ENCODE assay signal across 7 mouse cellular contexts in genomic region chr5:35396976-35397641, GRCm38 (mm10). TPM values are rescaled to one million over a fixed set of nuclear protein-coding genes. Genes with fewer than 3 reads are reported as not detected.
DNase-seq lines count a peak whose midpoint lies in the region; ATAC-seq lines count a peak whose summit lies in the region.

No protein-coding gene starts in this region.

- H3K4me3 ChIP-seq in hindbrain, embryonic 11.5 days (ENCODE audit: low read depth, low read length) = no peak overlapping the region
- no peak overlapping the region for H3K4me3 ChIP-seq in hindbrain, embryonic 16.5 days (ENCODE audit: low read length)
- H3K4me3 ChIP-seq in embryonic facial prominence, embryonic 13.5 days = peak overlapping the region; percentile 27
- H3K4me3 ChIP-seq in midbrain, embryonic 13.5 days (replicated peaks) = no peak overlapping the region

- no peaks in the 10 kb centered on the region for H3K36me3 ChIP-seq in hindbrain, embryonic 11.5 days (ENCODE audit: control insufficient read depth, insufficient read depth, low read length)
- H3K36me3 ChIP-seq in hindbrain, embryonic 16.5 days (ENCODE audit: control insufficient read depth, insufficient read depth, low read length) = no peaks in the 10 kb centered on the region
- H3K36me3 ChIP-seq in embryonic facial prominence, embryonic 13.5 days = no peaks in the 10 kb centered on the region
- no peaks in the 10 kb centered on the region for H3K36me3 ChIP-seq in midbrain, embryonic 13.5 days

- peaks cover 95% of the 10 kb centered on the region for H3K27me3 ChIP-seq in hindbrain, embryonic 11.5 days (ENCODE audit: control insufficient read depth, insufficient read depth, low read length)
- peaks cover 70% of the 10 kb centered on the region for H3K27me3 ChIP-seq in hindbrain, embryonic 16.5 days (replicated peaks; ENCODE audit: control insufficient read depth, insufficient read depth, low read length)
- H3K27me3 ChIP-seq in embryonic facial prominence, embryonic 13.5 days = peaks cover 97% of the 10 kb centered on the region
- peaks cover 98% of the 10 kb centered on the region for H3K27me3 ChIP-seq in midbrain, embryonic 13.5 days

- H3K9me3 ChIP-seq in hindbrain, embryonic 11.5 days (ENCODE audit: control insufficient read depth, low read length) = no peaks in the 10 kb centered on the region
- H3K9me3 ChIP-seq in hindbrain, embryonic 16.5 days (ENCODE audit: control insufficient read depth, low read length) = no peaks in the 10 kb centered on the region
- H3K9me3 ChIP-seq in embryonic facial prominence, embryonic 13.5 days = no peaks in the 10 kb centered on the region
- H3K9me3 ChIP-seq in midbrain, embryonic 13.5 days = no peaks in the 10 kb centered on the region

- peaks cover 8% of the 10 kb centered on the region for H3K4me1 ChIP-seq in hindbrain, embryonic 11.5 days (replicated peaks; ENCODE audit: control insufficient read depth, insufficient read depth, low read length)
- H3K4me1 ChIP-seq in hindbrain, embryonic 16.5 days (ENCODE audit: control insufficient read depth, insufficient read depth, low read depth, low read length) = peaks cover 3% of the 10 kb centered on the region
- peaks cover 28% of the 10 kb centered on the region for H3K4me1 ChIP-seq in embryonic facial prominence, embryonic 13.5 days
- peaks cover 19% of the 10 kb centered on the region for H3K4me1 ChIP-seq in midbrain, embryonic 13.5 days (replicated peaks)

- peak; percentile 62 for DNase-seq in hindbrain, embryonic 11.5 days (ENCODE audit: low spot score)
- peak; percentile 71 for DNase-seq in Muller cell, postnatal 12 days (ENCODE audit: inconsistent ontology term)
- no peak for DNase-seq in right cerebral cortex, postnatal 10 days (ENCODE audit: low spot score in 2 of 2)

- no peak overlapping the region for H3K4me2 ChIP-seq in hindbrain, embryonic 11.5 days (replicated peaks; ENCODE audit: low read depth, low read length)
- no peak overlapping the region for H3K4me2 ChIP-seq in hindbrain, embryonic 16.5 days (ENCODE audit: low read length)
- peak overlapping the region; percentile 45 for H3K4me2 ChIP-seq in embryonic facial prominence, embryonic 13.5 days
- no peak overlapping the region for H3K4me2 ChIP-seq in midbrain, embryonic 13.5 days (replicated peaks)

- no peak overlapping the region for H3K27ac ChIP-seq in hindbrain, embryonic 11.5 days (ENCODE audit: low read depth, low read length)
- H3K27ac ChIP-seq in hindbrain, embryonic 16.5 days (ENCODE audit: low read depth, low read length) = no peak overlapping the region
- H3K27ac ChIP-seq in embryonic facial prominence, embryonic 13.5 days = no peak overlapping the region
- no peak overlapping the region for H3K27ac ChIP-seq in midbrain, embryonic 13.5 days

- ATAC-seq in hindbrain, embryonic 11.5 days (ENCODE audit: low FRiP score) = no peak
- no peak for ATAC-seq in hindbrain, embryonic 16.5 days
- no peak for ATAC-seq in embryonic facial prominence, embryonic 13.5 days (ENCODE audit: insufficient number of reproducible peaks, insufficient read depth, low FRiP score, low TSS enrichment, low read depth)
- ATAC-seq in midbrain, embryonic 13.5 days = peak; percentile 30; the same call in 1 of the 2 replicates
- no peak for ATAC-seq in CD4-positive, CD25-positive, alpha-beta regulatory T cell, adult 4 months

- no peak overlapping the region for H3K9ac ChIP-seq in hindbrain, embryonic 11.5 days (ENCODE audit: low read depth, low read length)
- no peak overlapping the region for H3K9ac ChIP-seq in hindbrain, embryonic 16.5 days (ENCODE audit: low read depth, low read length)
- H3K9ac ChIP-seq in embryonic facial prominence, embryonic 13.5 days = no peak overlapping the region
- no peak overlapping the region for H3K9ac ChIP-seq in midbrain, embryonic 13.5 days (replicated peaks)

- under 1% methylated on average over 57 of the region's 57 CpGs for WGBS in hindbrain, embryonic 11.5 days
- WGBS in hindbrain, embryonic 16.5 days = under 1% methylated on average over 50 of the region's 57 CpGs
- under 1% methylated on average over 57 of the region's 57 CpGs for WGBS in embryonic facial prominence, embryonic 13.5 days
- WGBS in midbrain, embryonic 13.5 days = under 1% methylated on average over 57 of the region's 57 CpGs

RNA-seq across cellular contexts. Expression of gene Hmx1, which starts 8.2 kb away (rescaled TPM):
- 6.1 and 6.9 TPM in 2 replicates for polyA plus RNA-seq in hindbrain, embryonic 11.5 days (2014; fragmentation: Nextera tagmentation; extraction: Ambion mirVana)
- 0.10 TPM in 1 of 2 replicates, not detected in the other for polyA plus RNA-seq in hindbrain, embryonic 16.5 days (2015; fragmentation: Nextera tagmentation; extraction: Ambion mirVana)
- 1.1 and 2.2 TPM in 2 replicates for polyA plus RNA-seq in embryonic facial prominence, embryonic 13.5 days (2015; fragmentation: Nextera tagmentation; extraction: Ambion mirVana)
- not detected in 2 replicates for polyA plus RNA-seq in midbrain, embryonic 13.5 days (2015; fragmentation: Nextera tagmentation; extraction: Ambion mirVana)
- polyA plus RNA-seq in CD4-positive, CD25-positive, alpha-beta regulatory T cell, adult 4 months (2017; shearing (Covaris generic)) = not detected

Comparison
In these comparisons a context has a peak if more than half of its experiments do, and no peak if none do; other contexts are left out.
1. DNase-seq: peak in hindbrain, embryonic 11.5 days (single experiment) and Muller cell, postnatal 12 days (single experiment); none in right cerebral cortex, postnatal 10 days (0 of 2).